Mouse (Mus musculus) cortical plate, adult 2 months (tissue): Measurements from ENCODE around the gene Ncoa3.

Experiments used
- CTCF ChIP-seq: fragments of 200-500 bp; IDR thresholded peaks from 2 replicates; pipeline ENCODE4 v1.5.1; 2011; ENCODE audit warnings: mild to moderate bottlenecking, control low read depth, low read length; ENCODE audit not compliant: insufficient read depth; ENCODE audit errors: extremely low read depth
- POLR2A ChIP-seq: fragments of 200-500 bp; IDR thresholded peaks from 2 replicates; pipeline ENCODE4 v1.6.1; 2011; ENCODE audit warnings: mild to moderate bottlenecking, low read length, control low read depth; ENCODE audit not compliant: insufficient read depth; ENCODE audit errors: extremely low read depth

GRCm38 (mm10) chr2:166054002-166054539 is 61.6 kb downstream of the Ncoa3 start:
- TF ChIP-seq POLR2A (no peak), CTCF (no peak)
